Mouse (Mus musculus): ENCODE results near the gene Dpp7.

GRCm38 (mm10) chr2:25354211-25354610 is 1.9 kb downstream of the Dpp7 start:
- TF ChIP-seq POLR2A (IDR thresholded peaks at IDR 0.05; ENCODE audit: borderline replicate concordance, low read depth, low read length) (no peak), CTCF (IDR thresholded peaks at IDR 0.05; ENCODE audit: low read depth, low read length) (no peak)
